Mouse (Mus musculus) brain, adult 2 months (tissue): ENCODE results near the gene Svop.

Source experiments
- DNase-seq: peaks from one replicate; pipeline ENCODE4 v3.0.0; 2011; ENCODE audit warnings: low read depth, low spot score

Gene Svop

DNA sequence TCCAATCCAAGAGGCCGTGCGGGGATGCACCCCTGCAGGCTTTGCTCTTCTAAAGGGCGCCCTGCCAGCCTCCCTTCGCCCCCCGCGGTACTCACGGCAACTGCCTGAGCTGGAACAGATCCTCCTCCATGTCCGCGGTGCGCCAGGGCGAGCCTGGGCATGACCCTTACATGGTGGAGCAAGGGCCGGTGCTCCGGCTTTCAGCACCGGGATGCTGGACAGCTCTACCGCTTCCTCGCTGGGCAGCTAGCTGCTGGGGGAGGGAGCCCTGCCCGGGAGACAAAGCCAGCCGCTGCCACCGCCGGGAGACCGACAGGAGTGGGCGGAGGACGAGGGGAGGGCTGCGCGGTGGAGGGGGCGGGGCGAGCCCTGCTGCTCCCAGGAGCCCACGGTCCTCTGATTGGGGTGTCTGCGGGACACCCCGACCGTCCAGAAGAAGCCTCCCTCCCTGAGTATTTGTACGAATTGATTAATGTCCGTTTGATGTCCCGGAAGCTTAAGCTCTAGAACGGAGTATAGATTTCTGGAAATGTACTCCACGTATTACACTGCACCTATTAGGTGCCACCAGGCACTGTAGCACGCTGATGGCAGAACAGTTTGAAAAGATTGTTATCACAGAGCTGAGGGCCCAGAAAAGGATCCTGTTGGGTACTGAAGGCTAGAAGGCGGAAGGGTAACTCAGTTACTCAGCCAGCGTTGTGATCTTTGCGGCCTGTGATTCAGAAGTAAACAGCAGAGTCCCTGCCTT is at the start of gene Svop:
Svop (minus strand) TSS at position 514 of the 751 bp plus-strand sequence.
- DNase-seq, result peak; percentile 93

DNA sequence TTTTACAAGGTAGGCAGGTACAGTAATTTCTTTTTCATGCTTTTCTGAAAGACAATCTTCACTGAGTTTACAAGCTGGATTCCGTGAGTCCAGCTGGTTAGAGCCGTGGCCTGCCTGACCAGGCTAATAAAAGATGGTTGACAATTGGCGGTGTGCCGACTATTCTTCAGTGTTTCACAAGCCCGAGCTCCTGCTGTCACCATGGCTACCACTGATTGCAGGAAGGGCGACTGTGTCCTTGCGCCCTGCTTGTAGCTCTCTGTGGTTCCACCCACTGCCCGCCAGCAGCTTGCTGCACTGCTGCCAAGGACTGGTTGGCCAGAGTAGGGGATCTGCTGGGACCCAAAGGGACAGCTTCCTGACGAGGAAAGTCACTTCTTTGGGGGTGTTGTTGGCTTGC is 47.8 kb upstream of the Svop start:
- DNase-seq, result peak; percentile 93

DNA sequence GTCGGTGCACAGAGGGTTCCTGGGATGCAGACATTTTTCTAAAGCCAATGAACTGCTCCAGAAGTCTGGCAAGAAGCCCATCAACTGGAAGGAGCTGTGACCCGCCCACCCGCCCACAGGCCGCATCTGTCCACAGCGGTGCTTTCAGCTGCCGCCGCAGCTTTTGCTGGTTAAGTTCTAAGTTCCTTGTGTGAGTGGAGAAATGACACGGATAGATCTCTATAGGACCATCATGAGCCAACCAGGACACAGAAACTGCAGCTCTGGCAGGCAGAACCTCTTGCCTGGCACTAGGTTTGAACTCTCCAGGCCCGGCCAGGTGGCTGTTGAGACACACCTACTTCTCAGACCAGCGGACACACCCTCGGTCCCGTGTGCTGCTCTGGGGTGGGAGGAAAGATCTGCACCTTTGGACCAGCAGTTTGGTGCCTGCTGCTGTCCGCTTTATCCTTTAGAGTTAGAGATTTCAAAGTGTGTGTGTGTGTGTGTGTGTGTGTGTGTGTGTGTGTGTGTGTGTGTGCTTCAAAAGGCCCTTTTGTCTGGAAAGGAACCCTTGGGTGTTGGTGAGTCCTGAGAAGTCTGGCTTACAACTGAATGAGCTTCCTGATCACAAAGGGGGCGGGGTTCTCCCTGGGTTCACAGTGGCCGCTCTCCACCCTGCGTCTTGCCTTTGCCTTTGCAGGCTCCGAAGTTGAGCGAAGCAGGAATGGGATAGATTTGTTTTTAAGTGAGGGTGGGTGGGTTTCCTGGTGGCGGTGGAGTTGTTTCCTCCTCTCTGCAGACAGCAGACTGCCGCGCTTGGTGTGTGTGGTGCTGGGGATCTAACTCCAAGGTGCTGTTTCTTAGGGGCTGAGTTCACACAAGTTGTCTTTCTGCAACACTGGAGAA is 47.2 kb upstream of the Svop start:
- no peak for DNase-seq

DNA sequence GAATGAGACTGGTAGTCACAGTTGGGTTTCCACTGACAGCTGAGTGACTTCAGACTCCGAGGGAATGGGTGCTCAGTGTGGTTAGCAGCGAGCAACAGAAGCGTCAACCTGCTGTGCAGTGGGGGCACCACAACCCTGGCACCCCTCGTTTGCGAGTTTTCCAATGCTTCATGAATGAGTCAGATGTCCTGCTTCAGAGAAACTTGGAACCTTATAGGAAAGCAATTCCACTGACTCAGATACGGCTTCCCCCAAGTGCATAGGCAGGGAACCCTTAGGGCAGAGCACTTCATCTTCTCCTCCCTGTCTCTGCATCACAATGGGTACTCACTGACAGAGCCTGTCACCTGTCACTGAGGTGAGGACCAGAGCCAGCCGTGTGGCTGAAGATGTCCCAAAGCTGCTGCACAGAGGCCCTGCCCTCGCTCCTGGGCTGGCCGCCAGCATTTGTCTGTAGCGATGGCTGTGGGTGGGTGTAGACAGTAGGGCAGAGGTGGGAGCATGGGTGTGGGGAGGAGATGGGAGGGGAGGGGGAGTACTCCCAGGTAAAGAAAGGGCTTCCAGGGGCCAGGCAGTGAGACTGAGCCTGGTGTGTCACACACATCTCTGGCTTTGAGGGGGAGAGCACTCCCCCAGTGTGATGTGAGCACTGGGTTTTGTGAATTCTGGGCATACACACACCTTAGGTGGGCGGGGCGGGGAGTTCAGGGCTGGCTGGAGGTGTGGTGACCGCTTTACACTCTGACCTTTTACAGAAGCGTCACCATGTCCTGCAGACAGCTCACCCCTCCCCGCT is 46.3 kb upstream of the Svop start:
- no peak for DNase-seq

DNA sequence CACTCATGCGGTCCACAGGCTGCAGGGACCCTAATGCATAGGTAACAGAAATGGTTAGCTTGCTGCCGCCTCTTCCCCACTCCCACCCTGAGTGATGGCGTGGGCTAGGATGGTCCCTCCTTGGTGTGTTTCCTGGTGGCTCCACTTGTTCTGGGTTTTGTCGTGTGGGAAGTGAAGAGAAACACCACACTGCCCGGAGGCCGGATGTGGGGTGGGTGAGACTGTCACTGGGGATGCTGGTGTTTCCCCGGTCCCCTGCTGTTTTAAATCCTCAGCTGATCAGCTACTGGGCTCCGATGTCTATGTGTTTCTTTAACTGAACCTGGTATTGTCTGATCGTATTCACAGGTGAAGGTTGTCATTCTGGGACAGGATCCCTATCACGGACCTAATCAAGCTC is 44.1 kb upstream of the Svop start:
- DNase-seq, result no peak

DNA sequence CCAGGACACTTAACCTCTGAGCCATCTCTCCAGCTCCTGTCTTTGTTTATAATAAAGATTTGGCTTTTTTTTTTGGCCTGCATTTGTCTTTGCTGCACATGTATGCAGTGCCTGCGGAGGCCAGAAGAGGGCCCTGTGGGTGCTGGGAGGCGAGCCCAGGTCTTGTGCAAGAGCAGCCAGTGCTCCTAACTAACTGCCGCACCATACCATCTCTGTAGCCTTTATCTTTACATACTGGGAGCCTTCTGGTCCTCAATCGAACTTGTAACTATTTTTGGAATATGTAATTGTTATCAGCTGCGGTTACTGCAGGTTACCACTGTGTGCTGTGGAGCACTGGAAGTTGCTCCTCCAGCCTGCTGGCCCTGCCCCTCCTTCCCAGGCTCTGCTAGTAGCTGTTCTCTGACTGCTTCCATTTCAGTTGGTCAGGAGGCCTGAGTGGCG is 42.7 kb upstream of the Svop start:
- DNase-seq, result peak; percentile 54

DNA sequence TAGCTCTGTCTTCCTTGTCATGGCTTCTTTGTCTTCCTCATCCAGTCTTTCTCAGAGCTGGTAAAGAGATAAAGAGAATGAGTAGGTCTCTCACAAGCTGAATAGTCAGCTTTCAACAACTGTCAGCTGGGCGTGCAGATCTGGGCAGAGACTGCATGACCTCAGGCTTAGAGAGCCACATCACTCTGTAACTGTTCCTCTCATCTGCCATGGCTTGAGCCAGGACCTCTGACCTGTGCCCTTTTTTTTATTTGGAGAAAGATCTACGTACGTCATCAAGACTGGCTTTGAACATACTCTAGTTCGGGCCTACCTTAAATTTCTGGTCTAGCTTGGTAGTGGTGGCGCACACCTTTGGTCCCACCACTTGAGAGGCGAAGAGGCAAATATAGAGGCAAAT is 41.5 kb upstream of the Svop start:
- DNase-seq, result no peak

DNA sequence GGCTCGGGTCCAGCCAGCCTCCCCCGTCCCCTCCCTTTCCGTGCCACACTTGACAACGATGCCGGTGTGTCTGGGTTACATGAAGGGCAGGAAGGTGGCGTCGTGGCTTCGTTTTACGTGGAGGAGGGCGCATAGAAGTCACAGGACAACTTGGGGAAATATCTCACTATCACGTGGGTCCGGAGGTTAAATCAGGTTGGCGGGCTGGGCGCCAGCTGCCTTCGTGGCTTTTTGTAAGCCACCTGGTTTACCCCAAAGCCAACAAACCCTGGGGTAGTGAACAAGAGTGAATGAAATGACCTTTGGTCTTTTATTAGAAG is 40.1 kb upstream of the Svop start:
- peak; percentile 73 for DNase-seq

DNA sequence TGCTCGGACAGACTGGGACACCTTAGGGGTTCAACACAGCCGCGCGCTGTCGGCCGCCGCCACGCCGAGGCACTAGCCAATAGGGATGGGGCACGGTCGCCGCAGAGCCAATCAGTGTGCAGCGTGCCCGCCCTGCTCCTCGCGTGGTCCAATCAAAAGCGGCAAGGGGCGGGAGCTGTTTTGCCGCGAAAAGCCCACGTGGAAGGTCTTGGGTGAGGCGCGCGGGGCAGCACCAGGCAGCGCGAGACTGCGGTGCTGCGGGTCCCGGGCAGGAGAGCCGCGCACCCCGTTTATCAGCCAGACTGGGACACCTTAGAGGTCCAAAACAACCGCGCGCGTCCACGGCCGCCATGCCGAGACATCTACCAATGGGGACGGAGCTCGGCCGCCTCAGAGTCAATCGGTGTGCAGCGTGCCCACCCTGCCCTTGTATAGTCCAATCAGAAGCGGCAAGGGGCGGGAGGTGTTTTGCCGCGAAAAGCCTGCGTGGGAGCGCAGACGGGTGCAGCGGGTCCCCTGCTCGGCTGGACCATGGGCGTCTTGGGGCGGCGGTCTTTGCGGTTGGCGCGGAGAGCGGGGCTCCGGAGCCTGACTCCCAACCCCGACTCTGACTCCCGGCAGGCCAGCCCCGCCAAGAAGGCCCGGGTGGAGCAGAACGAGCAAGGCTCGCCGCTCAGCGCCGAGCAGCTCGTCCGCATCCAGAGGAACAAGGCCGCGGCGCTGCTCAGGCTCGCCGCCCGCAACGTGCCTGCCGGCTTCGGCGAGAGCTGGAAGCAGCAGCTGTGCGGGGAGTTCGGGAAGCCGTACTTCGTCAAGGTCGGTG is 39.5 kb upstream of the Svop start:
- DNase-seq, result peak; percentile 95

DNA sequence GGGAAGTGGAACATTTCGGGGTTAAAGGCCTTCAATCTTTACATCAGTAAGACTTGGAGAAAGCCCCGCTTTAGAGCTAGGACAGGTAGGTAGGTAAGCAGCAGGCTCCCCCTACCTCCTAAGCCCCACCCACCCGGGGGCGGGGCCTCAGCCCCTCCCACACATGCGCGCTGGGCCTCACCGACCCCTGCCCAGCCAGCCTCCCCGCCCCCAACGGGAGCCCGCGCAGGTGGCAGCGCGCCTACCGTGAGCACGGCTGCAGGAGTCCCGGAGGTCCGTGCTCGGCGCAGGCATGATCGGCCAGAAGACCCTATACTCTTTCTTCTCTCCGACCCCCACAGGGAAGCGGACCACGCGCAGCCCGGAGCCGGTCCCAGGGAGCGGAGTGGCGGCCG is 38.8 kb upstream of the Svop start, which contains the start of gene Ung:
Ung (plus strand) TSS at position 176 of the 395 bp plus-strand sequence.
- no peak for DNase-seq

DNA sequence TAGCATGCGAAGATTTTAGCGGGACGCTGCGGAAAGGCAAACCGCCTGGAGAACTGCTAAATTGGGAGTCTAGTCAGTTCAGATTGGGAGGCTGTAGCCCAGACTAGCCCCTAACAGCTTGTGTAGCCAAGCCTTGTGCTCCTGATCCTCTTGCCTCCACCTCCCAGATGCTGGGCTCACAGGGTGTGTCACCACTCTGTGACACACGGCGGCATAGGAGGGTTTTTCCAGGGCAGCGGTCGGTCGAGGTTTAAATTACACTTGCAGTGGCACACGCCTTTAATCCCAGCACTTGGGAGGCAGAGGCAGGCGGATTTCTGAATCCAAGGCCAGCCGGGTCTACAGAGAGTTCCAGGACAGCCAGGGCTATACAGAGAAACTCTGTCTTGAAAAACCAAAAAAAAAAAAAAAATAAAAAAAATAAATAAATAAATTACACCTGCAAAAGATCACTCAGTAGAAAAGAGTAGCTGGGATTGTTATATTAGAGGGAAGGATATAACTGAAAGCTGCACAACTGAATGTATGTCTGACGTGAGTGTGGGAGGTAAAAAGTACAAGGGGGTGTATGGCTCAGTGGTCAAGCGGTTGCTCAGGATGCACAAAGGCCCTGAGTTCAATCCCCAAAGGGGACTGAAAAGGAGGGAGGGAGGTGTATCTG is 38.3 kb upstream of the Svop start:
- no peak for DNase-seq

DNA sequence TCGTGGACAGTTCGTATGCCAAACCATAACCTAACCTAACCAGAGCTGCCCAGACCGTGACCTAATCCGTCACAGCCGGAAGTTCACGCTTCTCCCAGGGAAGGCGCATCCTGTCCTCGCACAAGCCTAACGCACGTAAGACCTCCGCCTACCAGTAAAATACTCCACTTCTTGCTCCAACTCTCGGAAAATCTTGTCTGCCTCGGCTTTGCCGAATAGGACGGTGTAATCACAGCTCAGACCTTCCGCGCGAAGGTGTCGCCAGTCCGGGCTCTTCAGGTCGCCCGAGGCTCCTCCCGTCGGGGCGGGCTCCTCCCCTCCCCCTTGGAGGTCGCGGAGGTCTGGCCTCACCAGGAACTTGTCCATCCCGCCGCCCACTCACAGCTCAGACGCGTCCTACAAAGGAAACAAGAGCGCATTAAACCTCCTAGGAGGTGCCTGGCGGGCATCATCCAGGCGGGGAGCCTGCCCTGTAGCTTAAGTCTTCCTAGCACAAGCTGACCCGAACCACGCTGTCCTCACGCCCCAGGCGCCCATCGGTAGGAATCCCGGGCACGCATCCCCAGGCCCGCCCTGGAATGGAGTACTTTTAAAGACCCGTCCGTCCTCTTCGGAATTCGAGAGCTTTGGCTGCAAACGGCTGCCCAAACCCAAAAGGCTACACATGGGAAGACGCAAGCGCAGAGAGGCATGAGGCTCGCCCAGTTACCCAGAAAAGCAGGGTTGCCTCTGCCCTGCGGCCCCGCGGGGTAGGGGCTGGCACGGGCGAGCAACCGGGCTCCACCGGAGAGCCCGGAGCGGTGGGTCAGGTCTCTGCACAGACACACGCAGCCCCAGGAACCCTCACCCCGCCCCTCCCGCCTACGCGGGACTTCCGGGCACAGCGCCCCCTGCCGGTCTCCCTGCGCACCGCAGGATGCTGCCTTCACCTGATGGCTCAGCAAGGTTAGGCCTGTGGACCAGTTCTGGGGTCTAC is 36.3 kb upstream of the Svop start, which contains the start of gene Alkbh2:
Alkbh2 (minus strand) TSS at position 845 of the 976 bp plus-strand sequence.
- DNase-seq, result peak; percentile 84

DNA sequence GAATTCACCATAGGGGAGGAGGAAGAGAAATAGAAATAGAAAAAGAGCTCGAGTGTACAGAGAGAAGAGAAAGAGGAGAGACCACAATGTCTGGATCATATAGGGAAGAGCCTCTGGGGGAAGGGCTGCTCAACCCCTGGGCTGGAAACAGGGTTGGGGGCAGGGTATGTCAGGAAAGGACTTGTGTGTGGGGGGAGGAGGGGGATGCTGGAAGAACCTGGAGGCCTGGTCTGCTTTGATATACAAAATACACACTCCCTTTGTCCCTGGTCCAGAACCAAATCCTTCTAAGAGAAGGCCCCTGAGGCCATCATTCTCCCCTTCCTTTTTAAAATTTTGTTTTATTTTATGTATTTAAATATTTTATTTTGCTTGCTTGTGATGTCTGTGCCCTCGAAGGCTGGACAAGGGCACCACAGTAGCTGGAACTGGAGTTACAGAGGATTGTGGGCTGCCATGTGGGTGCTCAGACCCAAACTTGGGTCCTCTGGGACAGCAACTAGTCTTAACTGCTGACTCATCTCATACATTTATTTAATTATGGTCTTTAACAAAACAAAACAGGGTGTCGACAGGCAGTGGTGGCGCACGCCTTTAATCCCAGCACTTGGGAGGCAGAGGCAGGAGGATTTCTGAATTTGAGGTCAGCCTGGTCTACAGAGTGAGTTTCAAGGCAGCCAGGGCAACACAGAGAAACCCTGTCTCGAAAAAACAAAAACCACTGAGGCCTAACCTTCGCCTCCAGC is 35.3 kb upstream of the Svop start:
- DNase-seq, result no peak

DNA sequence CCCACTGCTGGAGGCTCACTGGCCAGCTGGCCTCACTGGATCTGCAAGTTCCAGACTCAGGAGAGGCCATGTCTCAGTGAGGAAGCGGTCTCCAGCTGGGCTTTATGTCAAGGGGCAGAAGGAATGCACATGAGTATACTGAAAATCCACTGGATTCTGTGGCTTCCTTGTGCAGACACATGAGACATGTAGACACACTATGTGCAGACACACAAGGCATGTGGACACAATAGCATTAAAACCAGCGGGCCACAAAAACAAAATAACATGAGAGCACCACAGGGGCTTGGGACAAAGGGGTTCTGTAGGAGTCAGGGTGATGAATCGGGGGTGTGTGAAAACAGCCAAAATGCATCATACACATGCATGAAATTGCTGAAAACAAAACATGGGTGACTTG is 34.6 kb upstream of the Svop start:
- DNase-seq, result no peak

DNA sequence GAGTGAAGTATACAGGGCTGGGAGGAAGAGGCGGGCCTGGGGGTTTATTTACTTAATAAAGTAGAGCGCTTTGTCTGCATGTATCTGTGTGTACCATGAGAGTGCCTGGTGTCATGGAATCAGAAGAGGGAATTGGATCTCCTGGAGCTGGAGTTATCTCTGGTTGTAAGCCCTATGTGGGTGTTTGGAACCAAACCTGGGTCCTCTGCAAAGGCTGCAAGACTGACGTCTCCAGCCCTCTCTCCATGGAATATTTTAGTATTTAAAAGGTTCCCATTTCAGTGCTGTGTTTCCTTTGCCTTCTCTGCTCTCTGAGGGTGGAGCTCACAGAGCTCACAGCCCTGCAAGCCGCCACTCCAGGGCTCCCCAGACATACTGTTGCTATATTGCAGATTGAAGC is 28.4 kb upstream of the Svop start:
- peak; percentile 65 for DNase-seq

DNA sequence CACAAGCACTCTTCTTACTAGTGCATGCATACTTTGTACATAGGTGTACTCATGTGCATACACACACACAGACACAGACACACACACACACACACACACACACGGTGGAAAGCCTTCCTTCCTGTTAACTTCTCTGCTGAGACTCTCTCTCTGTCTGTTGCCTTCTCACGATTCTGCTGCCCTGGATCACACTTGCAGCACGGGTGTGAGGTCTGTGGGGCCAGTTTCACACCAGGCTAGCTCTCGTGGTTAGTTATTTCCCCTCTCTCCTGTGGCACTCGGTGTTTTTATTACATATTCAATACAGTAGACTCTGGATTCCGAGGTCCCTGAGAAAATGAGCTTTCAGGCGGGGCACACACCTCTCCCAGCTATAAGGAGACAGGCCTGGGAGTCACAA is 25.2 kb upstream of the Svop start:
- no peak for DNase-seq

DNA sequence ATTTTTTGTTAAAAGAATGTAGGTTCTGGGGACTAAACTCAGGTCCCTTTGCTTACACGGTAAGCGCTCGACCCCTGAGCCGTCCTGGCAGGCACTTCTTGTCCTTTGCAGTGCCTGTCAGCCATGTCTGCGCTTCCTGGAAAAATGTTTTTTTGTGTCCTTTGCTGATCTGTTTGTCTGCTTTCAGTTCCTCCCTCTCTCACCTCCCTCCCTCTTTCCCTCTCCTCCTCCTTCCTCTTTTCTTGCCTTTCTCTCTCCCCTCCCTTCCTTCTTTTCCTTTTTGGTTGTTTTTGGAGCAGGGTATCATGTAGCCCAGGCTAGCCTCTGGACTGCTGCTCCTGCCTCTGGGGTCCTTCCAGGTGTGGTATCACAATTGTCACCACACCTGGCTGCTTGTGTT is 23.7 kb upstream of the Svop start:
- DNase-seq, result no peak

DNA sequence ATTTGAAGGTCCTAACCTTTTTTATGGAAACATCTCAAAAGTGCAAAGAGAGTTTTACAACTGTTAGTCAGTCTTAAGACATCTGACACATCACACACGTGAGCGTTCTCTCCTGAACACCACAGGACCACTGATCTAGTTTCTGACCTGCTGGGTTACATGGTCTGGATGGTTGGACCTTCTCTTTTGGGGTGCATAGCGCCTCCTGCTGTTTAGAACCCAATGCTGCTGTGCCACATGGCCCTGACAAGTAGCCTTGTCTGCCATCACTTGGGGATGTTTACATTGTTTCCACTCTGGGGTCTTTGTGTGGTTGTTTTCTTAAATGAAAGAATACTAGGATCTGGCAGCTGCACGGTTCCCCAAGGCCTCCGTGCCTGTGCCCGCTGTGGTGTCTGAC is 22.0 kb upstream of the Svop start:
- no peak for DNase-seq
